Mouse (Mus musculus): ENCODE results near the gene Sypl. TPM values are rescaled to one million over a fixed set of nuclear protein-coding genes. Genes with fewer than 3 reads are reported as not detected.
"Not testable (repeated sequence)": the region's sequence is repeated elsewhere in the genome, so short reads cannot be mapped to it uniquely, and the experiment has no call there.

Sypl gene
- total RNA-seq, 1 experiment from 2014 or later: 107 TPM

GRCm38 (mm10) chr12:32998766-32999165 lies 45.1 kb downstream of the Sypl start:
- peak; percentile 42; the same call in 1 of the 2 replicates for ATAC-seq (replicated peaks; ENCODE audit: low read depth, poor library complexity, severe bottlenecking)

DNA sequence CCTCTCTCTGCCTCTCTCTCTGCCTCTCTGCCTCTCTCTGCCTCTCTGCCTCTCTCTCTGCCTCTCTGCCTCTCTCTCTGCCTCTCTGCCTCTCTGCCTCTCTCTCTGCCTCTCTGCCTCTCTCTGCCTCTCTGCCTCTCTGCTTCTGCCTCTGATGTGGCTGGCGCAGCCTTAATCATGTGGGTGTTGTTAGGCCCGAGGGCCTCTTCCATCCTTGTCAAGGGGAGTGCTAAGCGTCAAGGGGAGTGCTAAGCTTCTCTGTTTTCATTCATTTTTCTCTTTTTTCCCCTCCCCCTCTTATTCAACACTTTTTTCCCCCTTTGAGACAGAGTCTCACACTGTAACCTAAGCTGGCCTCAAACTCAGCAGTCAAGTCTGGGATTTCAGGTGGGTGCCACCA lies 46.1 kb downstream of the Sypl start:
- not testable (repeated sequence) for ATAC-seq (replicated peaks; ENCODE audit: low read depth, poor library complexity, severe bottlenecking)

DNA sequence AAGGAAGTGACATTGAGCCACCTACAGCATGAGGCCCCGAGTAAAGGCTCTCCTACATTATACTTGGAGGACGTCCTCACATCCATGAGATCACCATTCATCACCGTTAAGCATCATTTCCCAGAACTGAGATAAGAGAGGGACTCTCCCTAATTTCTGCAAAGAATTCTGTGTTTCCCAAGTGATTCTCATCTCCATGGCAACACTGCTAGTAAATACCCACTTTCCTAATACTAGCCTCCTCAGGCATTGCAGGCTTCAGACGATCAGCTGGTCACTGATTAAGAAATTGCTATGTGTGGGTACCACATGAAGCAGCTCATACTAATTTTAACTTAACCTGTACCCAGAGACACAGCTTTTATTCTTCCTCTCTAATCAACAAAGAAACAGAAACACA lies 46.7 kb downstream of the Sypl start:
- ATAC-seq (replicated peaks; ENCODE audit: low read depth, poor library complexity, severe bottlenecking): no peak

DNA sequence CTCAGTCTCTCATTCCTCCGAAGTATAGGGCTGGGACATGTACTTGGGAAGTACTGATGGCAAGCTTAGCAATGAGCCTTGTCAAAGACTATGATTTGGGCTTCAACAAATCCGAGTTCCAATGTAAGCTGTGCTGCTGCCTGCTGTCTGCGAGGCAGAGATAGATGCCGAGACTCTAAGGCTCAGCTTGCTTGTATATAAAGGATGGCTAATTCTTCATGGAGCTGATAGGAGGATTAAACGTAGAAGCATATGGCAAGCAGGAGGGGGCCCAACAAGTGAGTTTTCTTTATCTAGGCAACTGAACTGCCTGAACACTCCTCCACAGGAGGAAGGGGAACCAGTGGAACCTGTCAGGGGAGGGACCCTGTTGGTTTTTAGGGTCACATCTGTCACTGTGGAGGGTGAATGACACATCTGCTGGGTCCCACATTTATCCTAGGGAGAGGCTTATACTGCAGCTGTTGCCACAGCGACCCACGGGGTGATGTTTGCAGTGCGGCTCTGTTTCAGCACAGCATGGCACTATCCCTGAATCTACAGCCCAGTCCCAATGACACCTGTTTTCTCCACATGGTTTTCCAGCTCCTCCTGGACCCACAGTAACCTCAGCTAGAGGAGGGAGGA lies 49.8 kb downstream of the Sypl start:
- no peak for ATAC-seq (replicated peaks; ENCODE audit: low read depth, poor library complexity, severe bottlenecking)

DNA sequence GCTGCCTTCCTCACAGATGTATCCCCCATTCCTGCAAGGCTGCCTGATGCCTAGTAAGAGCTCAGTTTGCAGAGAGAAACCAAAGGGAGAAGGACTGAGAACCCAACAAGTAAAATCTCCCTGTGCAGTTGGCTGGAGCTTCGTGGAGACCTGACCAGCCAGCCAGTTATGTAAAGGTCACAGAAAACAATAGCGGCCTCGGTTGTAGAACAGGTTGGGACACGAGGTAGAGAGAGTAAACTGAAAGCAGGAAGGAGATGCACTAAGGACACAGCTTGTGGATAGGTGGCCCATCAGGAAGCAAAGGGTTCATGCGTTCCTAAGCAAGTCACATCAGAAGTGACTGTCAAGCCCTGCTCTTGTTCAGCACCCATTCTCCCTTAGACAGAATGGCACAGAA lies 52.2 kb downstream of the Sypl start:
- ATAC-seq (replicated peaks; ENCODE audit: low read depth, poor library complexity, severe bottlenecking): no peak

DNA sequence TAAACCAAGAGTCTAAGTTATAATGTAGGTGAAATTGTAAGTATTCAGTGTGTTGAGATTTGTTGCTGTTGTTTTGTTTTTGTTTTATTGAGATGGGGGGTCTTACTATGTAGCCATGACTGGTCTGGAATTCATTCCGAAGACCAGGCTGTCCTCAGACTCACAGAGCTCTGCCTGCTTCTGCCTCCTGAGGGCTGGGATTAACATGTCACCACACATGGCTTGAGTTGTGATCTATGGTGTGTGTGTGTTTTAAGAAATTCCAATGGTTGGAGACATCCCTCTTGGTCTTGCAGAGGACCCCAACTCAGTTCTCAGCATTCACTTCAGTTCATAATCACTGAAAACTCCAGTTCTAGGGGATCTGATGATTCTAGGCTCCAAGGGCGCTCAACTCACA lies 53.5 kb downstream of the Sypl start:
- no peak for ATAC-seq (replicated peaks; ENCODE audit: low read depth, poor library complexity, severe bottlenecking)

- ATAC-seq (replicated peaks; ENCODE audit: low read depth, poor library complexity, severe bottlenecking): peak; percentile 20; the same call in 1 of the 2 replicates
Observed at GRCm38 (mm10) chr12:33008305-33009110, 54.8 kb downstream of the Sypl start.

GRCm38 (mm10) chr12:33009206-33009966 lies 55.7 kb downstream of the Sypl start:
- ATAC-seq (replicated peaks; ENCODE audit: low read depth, poor library complexity, severe bottlenecking): no peak

- ATAC-seq (replicated peaks; ENCODE audit: low read depth, poor library complexity, severe bottlenecking): peak; percentile 97
Observed at GRCm38 (mm10) chr12:33010026-33010425, 56.3 kb downstream of the Sypl start.

DNA sequence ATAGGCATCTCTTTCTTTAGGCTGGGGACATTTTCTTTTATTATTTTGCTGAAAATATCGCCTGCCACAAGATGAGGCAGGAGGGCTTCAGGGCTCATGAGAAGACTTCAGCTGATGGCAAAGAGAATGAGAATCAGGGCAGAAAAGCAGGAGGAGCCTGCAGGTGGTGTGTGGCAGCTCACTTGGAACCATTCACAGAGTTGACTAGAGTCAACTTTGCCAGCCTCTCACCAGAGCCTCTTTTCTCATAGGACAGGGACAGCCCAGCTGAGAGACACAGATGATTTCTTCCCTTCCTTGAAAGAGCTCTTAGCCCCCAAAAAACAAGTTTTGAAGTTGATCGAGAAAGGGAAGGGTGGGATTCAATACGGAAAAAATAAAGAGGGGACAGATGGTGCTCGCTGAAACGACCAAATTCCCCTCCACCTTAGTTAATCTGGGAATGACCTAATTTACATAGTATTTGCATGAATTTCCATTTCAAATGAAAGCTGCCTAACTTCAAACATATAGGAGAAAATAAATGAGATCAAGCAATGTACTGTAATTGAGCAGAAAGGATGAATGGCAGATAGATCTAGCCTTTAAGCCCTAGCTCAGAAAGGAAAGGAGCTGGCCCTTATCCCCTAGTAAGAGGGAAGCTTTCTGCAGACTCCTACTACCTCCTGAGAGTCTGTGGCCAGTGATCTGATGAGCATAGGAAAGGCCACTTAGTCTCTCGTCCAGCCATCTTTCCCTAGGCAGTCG lies 60.5 kb downstream of the Sypl start:
- ATAC-seq (replicated peaks; ENCODE audit: low read depth, poor library complexity, severe bottlenecking): no peak

- ATAC-seq (replicated peaks; ENCODE audit: low read depth, poor library complexity, severe bottlenecking): no peak
Observed at GRCm38 (mm10) chr12:33015103-33015502, 61.4 kb downstream of the Sypl start.

DNA sequence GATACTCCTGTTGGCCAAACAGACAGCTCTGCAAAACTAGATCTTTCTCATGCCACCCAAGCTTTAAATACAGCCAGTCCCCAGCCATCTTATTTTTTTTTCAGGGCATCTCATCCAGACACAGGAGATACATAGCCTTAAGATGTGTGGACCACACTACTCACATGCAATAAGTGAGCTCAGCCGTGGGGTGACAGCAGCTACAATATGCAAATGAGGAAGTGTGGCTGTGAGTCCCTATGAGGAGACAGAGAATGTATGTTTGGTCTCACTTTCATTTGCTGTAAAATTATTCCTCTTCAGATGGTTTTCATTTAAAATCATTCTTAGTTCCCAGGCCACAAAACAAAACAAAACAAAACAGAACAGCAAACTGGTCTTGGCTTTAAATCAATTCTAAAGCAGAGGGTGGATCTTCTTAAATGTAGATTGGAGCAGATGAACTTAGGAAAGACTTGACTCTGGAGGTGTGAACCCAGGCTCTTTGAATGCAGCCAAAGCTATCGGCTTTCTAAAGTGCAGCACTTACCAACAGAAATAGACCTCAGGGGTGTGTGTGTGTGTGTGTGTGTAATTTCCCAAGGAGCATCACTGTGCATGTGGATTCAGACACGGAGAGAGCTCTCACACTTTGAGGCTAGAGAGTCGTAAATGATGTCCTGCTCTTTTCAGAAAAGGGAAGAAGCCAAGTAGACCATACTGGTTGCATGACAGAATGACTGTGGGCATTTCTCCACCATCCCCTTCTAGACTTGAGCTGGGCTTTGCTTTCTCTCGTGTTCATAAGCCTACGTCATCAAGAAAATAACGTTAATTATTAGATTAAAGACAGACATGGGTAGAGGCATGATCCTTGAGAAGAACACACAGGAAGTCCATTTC lies 63.4 kb downstream of the Sypl start:
- peak; percentile 91 for ATAC-seq (replicated peaks; ENCODE audit: low read depth, poor library complexity, severe bottlenecking)

DNA sequence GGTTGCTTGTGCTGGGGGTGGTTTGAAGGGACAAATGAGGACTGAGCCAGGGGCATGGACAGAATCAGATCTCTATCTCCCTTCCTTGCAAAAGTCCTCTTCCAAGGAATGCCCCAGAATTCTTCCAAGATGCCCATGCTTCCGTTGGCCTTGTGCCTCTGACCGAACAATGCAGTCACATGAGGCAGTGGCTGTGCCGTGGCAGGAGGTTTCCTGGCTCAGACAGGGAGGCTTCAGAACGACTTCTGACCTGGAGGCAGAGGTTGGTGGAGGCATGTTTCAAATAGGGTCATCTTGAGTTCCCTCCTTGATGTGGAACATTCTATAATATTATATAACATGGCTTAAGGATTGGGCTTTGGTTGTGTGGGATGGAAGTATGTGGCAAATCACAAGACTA lies 64.9 kb downstream of the Sypl start:
- no peak for ATAC-seq (replicated peaks; ENCODE audit: low read depth, poor library complexity, severe bottlenecking)

DNA sequence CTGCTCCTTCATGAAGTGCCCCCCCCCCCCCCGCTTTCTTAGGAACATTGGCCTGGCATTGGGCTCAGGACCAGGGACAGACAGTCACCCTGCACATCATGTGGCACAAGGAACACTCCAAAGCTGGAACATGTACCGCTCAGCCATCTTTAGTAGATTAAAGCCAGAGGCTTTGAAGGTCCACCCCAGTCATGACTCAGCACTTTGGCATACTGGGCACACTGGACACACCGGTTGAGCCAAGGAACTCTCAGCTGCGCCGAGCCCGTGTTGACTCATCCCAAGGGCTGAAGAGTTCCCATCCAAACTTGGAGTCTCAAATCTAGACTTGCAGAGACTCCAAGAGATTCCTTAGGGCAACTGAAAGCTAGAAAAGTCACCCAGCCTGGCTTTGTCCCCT lies 66.3 kb downstream of the Sypl start:
- ATAC-seq (replicated peaks; ENCODE audit: low read depth, poor library complexity, severe bottlenecking): no peak

- no peak for ATAC-seq (replicated peaks; ENCODE audit: low read depth, poor library complexity, severe bottlenecking)
Observed at GRCm38 (mm10) chr12:33021140-33021539, 67.4 kb downstream of the Sypl start.

DNA sequence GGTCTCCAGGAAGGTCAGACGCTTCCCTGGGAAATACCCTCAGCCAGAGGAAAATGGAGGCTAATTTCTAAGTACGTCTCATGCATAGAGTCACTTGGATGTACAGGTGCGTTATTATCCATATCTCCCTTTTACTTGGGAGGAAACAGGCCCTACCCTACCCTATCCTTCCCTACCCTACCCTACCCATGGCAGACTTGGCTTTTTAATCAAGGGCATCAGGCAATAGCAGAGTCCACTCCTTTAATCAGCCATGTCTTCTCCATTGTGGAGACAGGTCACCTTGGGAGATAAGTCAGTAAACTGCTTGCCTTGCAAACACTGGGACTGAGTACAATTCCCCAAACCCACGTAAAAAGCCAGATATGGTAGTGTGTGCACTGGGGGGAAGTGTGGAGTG lies 68.1 kb downstream of the Sypl start:
- no peak for ATAC-seq (replicated peaks; ENCODE audit: low read depth, poor library complexity, severe bottlenecking)

DNA sequence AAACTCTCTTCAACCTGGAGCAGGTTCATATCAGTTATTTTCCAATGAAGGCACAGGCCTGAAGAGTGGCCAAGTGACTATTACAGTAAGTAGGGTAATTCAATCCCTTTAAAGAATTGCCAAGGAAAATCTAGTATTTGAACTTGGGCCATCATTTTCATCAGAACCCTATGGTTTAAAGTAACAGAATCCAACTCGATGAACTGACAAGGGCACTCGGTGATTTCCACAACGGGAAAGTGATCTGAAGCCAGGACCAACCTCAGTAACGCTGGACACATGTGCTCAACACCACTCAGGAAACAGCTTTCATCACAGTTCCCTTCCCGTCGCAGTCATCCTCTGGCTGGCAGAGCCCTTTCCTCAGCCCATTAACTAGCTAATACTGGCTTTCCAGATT lies 70.8 kb downstream of the Sypl start:
- no peak for ATAC-seq (replicated peaks; ENCODE audit: low read depth, poor library complexity, severe bottlenecking)

GRCm38 (mm10) chr12:33027093-33027492 lies 73.4 kb downstream of the Sypl start:
- ATAC-seq (replicated peaks; ENCODE audit: low read depth, poor library complexity, severe bottlenecking): peak; percentile 87

- no peak for ATAC-seq (replicated peaks; ENCODE audit: low read depth, poor library complexity, severe bottlenecking)
Observed at GRCm38 (mm10) chr12:33028109-33028691, 74.5 kb downstream of the Sypl start.

Data from common myeloid progenitor, adult 5-6 weeks (primary cell).